Mouse (Mus musculus) liver, embryonic 16.5 days (tissue): ENCODE measurements at regions not wholly inside any gene's neighbourhood (a gene's known extent, or its start where the extent isn't known, plus 50 kb on each side); places are given as distances from the start of the nearest gene placed in this dataset.
"Not testable (repeated sequence)": the region's sequence is repeated elsewhere in the genome, so short reads cannot be mapped to it uniquely, and the experiment has no call there.

Source experiments
- ATAC-seq: fragments of 200-750 bp; cut with Nextera tagmentation; 2 replicates; pipeline ENCODE4 v1.8.0; 2017; ENCODE audit warnings: low read depth, mild to moderate bottlenecking, moderate number of reproducible peaks, moderate library complexity
- H3K27ac ChIP-seq: fragments of 300-500 bp; sonication (generic); 2 replicates; pipeline ENCODE4 v1.5.1; 2014; ENCODE audit warnings: mild to moderate bottlenecking, low read length
- H3K27me3 ChIP-seq: fragments of 300-500 bp; sonication (generic); 2 replicates; pipeline ENCODE4 v1.6.1; 2014; ENCODE audit warnings: low read depth, low read length, mixed read lengths; ENCODE audit not compliant: control insufficient read depth, insufficient read depth
- H3K36me3 ChIP-seq: fragments of 300-500 bp; sonication (generic); 2 replicates; pipeline ENCODE4 v1.6.1; 2014; ENCODE audit warnings: mild to moderate bottlenecking; ENCODE audit not compliant: control insufficient read depth, insufficient read depth
- H3K4me1 ChIP-seq: fragments of 300-500 bp; sonication (generic); 2 replicates; pipeline ENCODE4 v1.6.1; 2014; ENCODE audit warnings: low read depth, low read length, mixed read lengths; ENCODE audit not compliant: control insufficient read depth
- H3K4me2 ChIP-seq: fragments of 300-500 bp; sonication (generic); 2 replicates; pipeline ENCODE4 v1.6.1; 2014; ENCODE audit warnings: low read depth, low read length, mixed read lengths
- H3K4me3 ChIP-seq: fragments of 300-500 bp; sonication (generic); 2 replicates; pipeline ENCODE4 v1.5.1; 2014; ENCODE audit warnings: low read depth, mild to moderate bottlenecking, low read length
- H3K9ac ChIP-seq: fragments of 300-500 bp; sonication (generic); 2 replicates; pipeline ENCODE4 v1.6.1; 2014; ENCODE audit warnings: low read depth, low read length
- H3K9me3 ChIP-seq: fragments of 300-500 bp; sonication (generic); replicated peaks from 2 replicates; pipeline ENCODE4 v1.6.1; 2016; ENCODE audit warnings: low read length; ENCODE audit not compliant: control insufficient read depth
- WGBS: fragments of 180-500 bp; shearing (Covaris S2); extraction: QIAGEN DNeasy Blood & Tissue Kit; methylation state at CpG from one replicate; pipeline ENCODE4 v1.1.7; 2014; ENCODE audit not compliant: insufficient replicate concordance; 5-methylcytosine and 5-hydroxymethylcytosine counted together

- Histone ChIP-seq H3K36me3 (no peaks in the 10 kb centered on the region), H3K9me3 (no peaks in the 10 kb centered on the region), H3K4me1 (peaks cover 17% of the 10 kb centered on the region), H3K4me2 (no peak overlapping the region), H3K27ac (no peak overlapping the region), H3K27me3 (no peaks in the 10 kb centered on the region), H3K4me3 (no peak overlapping the region), H3K9ac (no peak overlapping the region)
- WGBS, result 75% methylated on average over 4 of the region's 4 CpGs
- no peak for ATAC-seq
These were observed 71.7 kb downstream of the Tex35 start for GRCm38 (mm10) chr1:157036779-157037178.

GRCm38 (mm10) chr1:157035221-157035620 lies 73.3 kb downstream of the Tex35 start:
- peaks cover 17% of the 10 kb centered on the region for H3K4me1 ChIP-seq
- WGBS, result 82% methylated on average over 8 of the region's 8 CpGs
- not testable (repeated sequence) for H3K4me3 ChIP-seq, H3K4me2 ChIP-seq, ATAC-seq, H3K27ac ChIP-seq, H3K9me3 ChIP-seq, H3K9ac ChIP-seq, H3K36me3 ChIP-seq, H3K27me3 ChIP-seq

GRCm38 (mm10) chr1:157028682-157029081 lies 79.8 kb downstream of the Tex35 start:
- Histone ChIP-seq H3K4me3 (no peak overlapping the region), H3K27ac (no peak overlapping the region), H3K9ac (no peak overlapping the region), H3K4me2 (no peak overlapping the region), H3K27me3 (no peaks in the 10 kb centered on the region), H3K9me3 (no peaks in the 10 kb centered on the region), H3K4me1 (no peaks in the 10 kb centered on the region), H3K36me3 (no peaks in the 10 kb centered on the region)
- ATAC-seq, result no peak
- WGBS, result 72% methylated on average over 3 of the region's 3 CpGs

GRCm38 (mm10) chr1:157027681-157028080 lies 80.8 kb downstream of the Tex35 start:
- Histone ChIP-seq H3K9me3 (no peaks in the 10 kb centered on the region), H3K36me3 (no peaks in the 10 kb centered on the region), H3K4me3 (no peak overlapping the region), H3K4me2 (no peak overlapping the region), H3K9ac (no peak overlapping the region), H3K27me3 (no peaks in the 10 kb centered on the region), H3K27ac (no peak overlapping the region), H3K4me1 (no peaks in the 10 kb centered on the region)
- ATAC-seq, result no peak
- WGBS, result 71% methylated on average over 7 of the region's 7 CpGs

GRCm38 (mm10) chr1:157023462-157023861 lies 84.0 kb upstream of the Ralgps2 start:
- Histone ChIP-seq H3K4me3 (no peak overlapping the region), H3K27me3 (no peaks in the 10 kb centered on the region), H3K4me1 (no peaks in the 10 kb centered on the region), H3K9ac (no peak overlapping the region), H3K9me3 (no peaks in the 10 kb centered on the region), H3K36me3 (no peaks in the 10 kb centered on the region), H3K27ac (no peak overlapping the region), H3K4me2 (no peak overlapping the region)
- WGBS, result 63% methylated on average over 6 of the region's 6 CpGs
- no peak for ATAC-seq

- no peak overlapping the region for H3K4me2 ChIP-seq
- 67% methylated on average over 12 of the region's 12 CpGs for WGBS
- H3K36me3 ChIP-seq, result no peaks in the 10 kb centered on the region
- no peak overlapping the region for H3K27ac ChIP-seq
- H3K9ac ChIP-seq, result no peak overlapping the region
- H3K4me1 ChIP-seq, result no peaks in the 10 kb centered on the region
- H3K4me3 ChIP-seq, result no peak overlapping the region
- H3K27me3 ChIP-seq, result no peaks in the 10 kb centered on the region
- ATAC-seq, result no peak
- no peaks in the 10 kb centered on the region for H3K9me3 ChIP-seq
These were observed 83.3 kb upstream of the Ralgps2 start for GRCm38 (mm10) chr1:157022456-157023435.

GRCm38 (mm10) chr1:157019892-157020291 lies 80.5 kb upstream of the Ralgps2 start:
- Histone ChIP-seq H3K9ac (no peak overlapping the region), H3K36me3 (no peaks in the 10 kb centered on the region), H3K4me1 (peaks cover 4% of the 10 kb centered on the region), H3K9me3 (no peaks in the 10 kb centered on the region), H3K4me3 (no peak overlapping the region), H3K27ac (no peak overlapping the region), H3K4me2 (no peak overlapping the region), H3K27me3 (no peaks in the 10 kb centered on the region)
- no peak for ATAC-seq
- WGBS, result 47% methylated on average over 7 of the region's 7 CpGs

GRCm38 (mm10) chr1:157018726-157019125 lies 79.3 kb upstream of the Ralgps2 start:
- no peak for ATAC-seq
- no peak overlapping the region for H3K27ac ChIP-seq
- H3K36me3 ChIP-seq, result no peaks in the 10 kb centered on the region
- WGBS, result 64% methylated on average over 2 of the region's 2 CpGs
- H3K9ac ChIP-seq, result no peak overlapping the region
- H3K4me3 ChIP-seq, result no peak overlapping the region
- no peaks in the 10 kb centered on the region for H3K27me3 ChIP-seq
- no peaks in the 10 kb centered on the region for H3K9me3 ChIP-seq
- H3K4me2 ChIP-seq, result no peak overlapping the region
- H3K4me1 ChIP-seq, result peaks cover 5% of the 10 kb centered on the region

- no peak overlapping the region for H3K4me2 ChIP-seq
- ATAC-seq, result no peak
- no peak overlapping the region for H3K4me3 ChIP-seq
- WGBS, result 50% methylated on average over 13 of the region's 13 CpGs
- H3K36me3 ChIP-seq, result no peaks in the 10 kb centered on the region
- no peaks in the 10 kb centered on the region for H3K9me3 ChIP-seq
- H3K27ac ChIP-seq, result 0 out of 2 replicates have a peak overlapping the region, but pooled peaks have one; percentile 23
- H3K27me3 ChIP-seq, result no peaks in the 10 kb centered on the region
- H3K4me1 ChIP-seq, result peaks cover 8% of the 10 kb centered on the region
- H3K9ac ChIP-seq, result no peak overlapping the region
These were observed 78.0 kb upstream of the Ralgps2 start for GRCm38 (mm10) chr1:157017198-157017994.
